Mouse (Mus musculus): ENCODE measurements around the gene Entpd8. TPM values are rescaled to one million over a fixed set of nuclear protein-coding genes. Genes with fewer than 3 reads are reported as not detected.

Gene Entpd8
- polyA plus RNA-seq (2012; fragmentation: generic; extraction: Trizol), result not detected
- long read RNA-seq, experiment 1, result 0 reads
- long read RNA-seq, experiment 2, result 0 reads

DNA sequence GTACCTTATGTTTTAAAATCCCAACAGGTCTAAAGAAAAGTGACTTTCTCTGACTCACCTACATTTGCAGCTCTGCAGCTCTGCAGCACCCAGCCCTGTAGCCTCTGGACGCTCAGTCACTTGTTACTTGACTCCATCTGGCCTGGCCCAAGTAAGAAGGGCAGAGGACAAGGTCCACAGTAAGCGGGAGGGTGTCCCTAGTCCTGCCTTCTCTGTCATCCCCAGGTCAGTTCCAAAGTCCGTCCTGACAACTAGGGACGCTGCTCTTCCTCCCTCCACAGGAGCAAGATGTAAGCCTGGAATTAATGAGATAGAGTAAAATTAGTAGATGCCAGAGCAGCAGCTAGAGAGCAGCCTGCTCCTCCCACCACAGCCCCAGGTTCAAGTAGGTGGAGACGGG, at the start of gene Entpd8:
Gene Entpd8 (plus strand): TSS at position 229 of the 400 bp plus-strand sequence.
- H3K27me3 ChIP-seq (ENCODE audit: control insufficient read depth, insufficient read depth, insufficient read length), result peaks cover 61% of the 10 kb centered on the region
- no peak within 1 kb of the TSS for H3K4me3 ChIP-seq (ENCODE audit: insufficient read depth, poor library complexity, severe bottlenecking)
- H3K36me3 ChIP-seq (ENCODE audit: control insufficient read depth, insufficient read depth), result no peaks in the 10 kb centered on the region
- no peak within 1 kb of the TSS for H3ac ChIP-seq (ENCODE audit: control insufficient read depth, insufficient read length, low read depth)
- no peak for TF ChIP-seq FOSL1 (IDR thresholded peaks at IDR 0.05; ENCODE audit: insufficient read depth, low read length, poor library complexity, severe bottlenecking)
- TF ChIP-seq CEBPB (IDR thresholded peaks at IDR 0.05; ENCODE audit: low read depth), result no peak
- no peak for TF ChIP-seq CTCF (IDR thresholded peaks at IDR 0.05; ENCODE audit: control insufficient read depth, insufficient read depth, insufficient read length)
- TF ChIP-seq MAX (IDR thresholded peaks at IDR 0.05), result no peak
- no peak for TF ChIP-seq USF1 (IDR thresholded peaks at IDR 0.05; ENCODE audit: low read depth)
- no peak for TF ChIP-seq MYOD1 (IDR thresholded peaks at IDR 0.05; ENCODE audit: control insufficient read depth, insufficient read length, low read depth)
- TF ChIP-seq MYOG (IDR thresholded peaks at IDR 0.05; ENCODE audit: control insufficient read depth, extremely low read depth, insufficient read length), result no peak
- H3K79me3 ChIP-seq (ENCODE audit: low read depth), result no peaks in the 10 kb centered on the region
- no peaks in the 10 kb centered on the region for H3K79me2 ChIP-seq (ENCODE audit: control insufficient read depth, insufficient read depth)

DNA sequence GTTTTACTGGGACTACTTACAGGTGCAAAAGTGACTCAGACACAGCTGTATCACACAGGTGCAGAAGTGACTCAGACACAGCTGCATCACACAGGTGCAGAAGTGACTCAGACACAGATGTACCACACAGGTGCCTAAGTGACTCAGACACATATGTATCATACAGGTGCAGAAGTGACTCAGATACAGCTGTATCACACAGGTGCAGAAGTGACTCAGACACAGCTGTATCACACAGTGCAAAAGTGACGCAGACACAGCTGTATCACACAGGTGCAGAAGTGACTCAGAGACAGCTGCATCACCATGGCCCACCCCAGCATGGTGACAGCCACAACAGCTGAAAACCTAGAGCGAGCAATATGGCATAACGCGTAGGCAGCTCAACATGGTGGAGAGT, 45.1 kb upstream of the Entpd8 start:
- Histone ChIP-seq H3ac (ENCODE audit: control insufficient read depth, insufficient read length, low read depth) (no peak overlapping the region), H3K79me3 (ENCODE audit: low read depth) (no peaks in the 10 kb centered on the region), H3K79me2 (ENCODE audit: control insufficient read depth, insufficient read depth) (no peaks in the 10 kb centered on the region), H3K4me3 (ENCODE audit: insufficient read depth, poor library complexity, severe bottlenecking) (no peak overlapping the region), H3K36me3 (ENCODE audit: control insufficient read depth, insufficient read depth) (no peaks in the 10 kb centered on the region), H3K27me3 (ENCODE audit: control insufficient read depth, insufficient read depth, insufficient read length) (no peaks in the 10 kb centered on the region)
- TF ChIP-seq MYOD1 (IDR thresholded peaks at IDR 0.05; ENCODE audit: control insufficient read depth, insufficient read length, low read depth), result peak; percentile 79
- TF ChIP-seq MYOG (IDR thresholded peaks at IDR 0.05; ENCODE audit: control insufficient read depth, extremely low read depth, insufficient read length), result no peak

DNA sequence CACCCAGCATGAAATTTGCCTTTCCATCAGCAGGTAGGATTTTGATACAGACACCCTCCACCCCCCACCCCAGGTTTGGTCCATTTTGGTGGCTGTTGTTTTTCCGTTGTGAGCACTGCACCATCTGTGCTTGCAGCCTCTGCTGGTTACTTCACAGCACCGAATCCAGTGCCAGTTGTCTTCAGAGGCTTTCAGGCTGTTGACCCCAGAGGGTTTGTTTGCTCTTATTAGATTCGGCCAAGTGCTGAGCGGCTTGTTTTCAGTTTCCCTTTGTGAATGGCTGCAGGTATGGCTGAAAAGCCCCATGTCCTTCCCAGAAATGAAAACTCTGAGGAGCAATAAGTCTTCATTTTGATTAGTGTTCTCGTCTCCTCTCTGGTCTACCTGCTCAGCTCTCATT, 40.0 kb upstream of the Entpd8 start:
- Histone ChIP-seq H3K4me3 (ENCODE audit: insufficient read depth, poor library complexity, severe bottlenecking) (no peak overlapping the region), H3K79me2 (ENCODE audit: control insufficient read depth, insufficient read depth) (no peaks in the 10 kb centered on the region), H3K27me3 (ENCODE audit: control insufficient read depth, insufficient read depth, insufficient read length) (no peaks in the 10 kb centered on the region), H3K36me3 (ENCODE audit: control insufficient read depth, insufficient read depth) (no peaks in the 10 kb centered on the region), H3ac (ENCODE audit: control insufficient read depth, insufficient read length, low read depth) (no peak overlapping the region), H3K79me3 (ENCODE audit: low read depth) (no peaks in the 10 kb centered on the region)
- no peak for TF ChIP-seq MYOD1 (IDR thresholded peaks at IDR 0.05; ENCODE audit: control insufficient read depth, insufficient read length, low read depth)
- TF ChIP-seq MAX (IDR thresholded peaks at IDR 0.05), result no peak
- TF ChIP-seq USF1 (IDR thresholded peaks at IDR 0.05; ENCODE audit: low read depth), result no peak
- no peak for TF ChIP-seq MYOG (IDR thresholded peaks at IDR 0.05; ENCODE audit: control insufficient read depth, extremely low read depth, insufficient read length)
- no peak for TF ChIP-seq CTCF (IDR thresholded peaks at IDR 0.05; ENCODE audit: control insufficient read depth, insufficient read depth, insufficient read length)
- TF ChIP-seq CEBPB (IDR thresholded peaks at IDR 0.05; ENCODE audit: low read depth), result no peak

DNA sequence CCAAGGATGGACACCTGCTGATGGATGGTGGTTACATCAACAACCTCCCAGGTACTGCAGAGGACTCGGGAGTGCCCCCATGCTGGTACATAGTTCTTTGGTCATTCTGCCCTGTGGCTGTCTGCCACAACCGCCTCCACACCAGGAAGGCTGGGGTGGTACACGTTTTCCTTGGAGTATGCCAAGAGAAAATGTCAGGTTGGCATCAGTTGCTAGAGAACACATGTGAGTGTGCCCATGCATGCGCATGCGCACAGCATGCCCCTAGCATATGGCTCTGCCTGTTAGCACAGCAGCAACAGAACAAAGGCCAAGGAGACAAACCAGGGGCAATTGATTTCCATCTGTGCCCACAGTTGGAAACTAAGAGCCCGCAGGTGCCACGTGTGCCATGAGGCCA, 29.2 kb upstream of the Entpd8 start:
- H3K79me3 ChIP-seq (ENCODE audit: low read depth), result no peaks in the 10 kb centered on the region
- H3ac ChIP-seq (ENCODE audit: control insufficient read depth, insufficient read length, low read depth), result no peak overlapping the region
- H3K79me2 ChIP-seq (ENCODE audit: control insufficient read depth, insufficient read depth), result peaks cover 13% of the 10 kb centered on the region
- TF ChIP-seq MYOD1 (IDR thresholded peaks at IDR 0.05; ENCODE audit: control insufficient read depth, insufficient read length, low read depth) (no peak), MAX (IDR thresholded peaks at IDR 0.05) (no peak), USF1 (IDR thresholded peaks at IDR 0.05; ENCODE audit: low read depth) (no peak), CEBPB (IDR thresholded peaks at IDR 0.05; ENCODE audit: low read depth) (no peak), CTCF (IDR thresholded peaks at IDR 0.05; ENCODE audit: control insufficient read depth, insufficient read depth, insufficient read length) (no peak), MYOG (IDR thresholded peaks at IDR 0.05; ENCODE audit: control insufficient read depth, extremely low read depth, insufficient read length) (no peak), FOSL1 (IDR thresholded peaks at IDR 0.05; ENCODE audit: insufficient read depth, low read length, poor library complexity, severe bottlenecking) (no peak)
- no peaks in the 10 kb centered on the region for H3K36me3 ChIP-seq (ENCODE audit: control insufficient read depth, insufficient read depth)
- no peak overlapping the region for H3K4me3 ChIP-seq (ENCODE audit: insufficient read depth, poor library complexity, severe bottlenecking)
- no peaks in the 10 kb centered on the region for H3K27me3 ChIP-seq (ENCODE audit: control insufficient read depth, insufficient read depth, insufficient read length)

DNA sequence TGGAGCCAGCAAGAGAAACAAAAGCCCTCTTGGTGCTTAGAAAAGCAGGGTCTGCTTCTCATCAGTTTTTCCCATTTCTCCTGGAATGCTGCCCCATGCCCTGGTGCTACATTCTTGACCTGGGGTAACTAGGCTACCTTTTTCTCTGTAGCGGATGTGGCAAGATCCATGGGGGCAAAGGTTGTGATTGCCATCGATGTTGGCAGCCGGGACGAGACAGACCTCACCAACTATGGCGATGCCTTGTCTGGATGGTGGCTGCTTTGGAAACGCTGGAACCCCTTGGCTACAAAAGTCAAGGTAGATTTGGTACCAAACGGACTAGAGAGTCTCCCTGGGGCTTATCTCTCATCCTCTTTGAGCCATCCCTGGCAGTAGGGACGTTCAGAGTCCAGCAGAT, 28.7 kb upstream of the Entpd8 start:
- Histone ChIP-seq H3ac (ENCODE audit: control insufficient read depth, insufficient read length, low read depth) (no peak overlapping the region), H3K79me3 (ENCODE audit: low read depth) (no peaks in the 10 kb centered on the region)

DNA sequence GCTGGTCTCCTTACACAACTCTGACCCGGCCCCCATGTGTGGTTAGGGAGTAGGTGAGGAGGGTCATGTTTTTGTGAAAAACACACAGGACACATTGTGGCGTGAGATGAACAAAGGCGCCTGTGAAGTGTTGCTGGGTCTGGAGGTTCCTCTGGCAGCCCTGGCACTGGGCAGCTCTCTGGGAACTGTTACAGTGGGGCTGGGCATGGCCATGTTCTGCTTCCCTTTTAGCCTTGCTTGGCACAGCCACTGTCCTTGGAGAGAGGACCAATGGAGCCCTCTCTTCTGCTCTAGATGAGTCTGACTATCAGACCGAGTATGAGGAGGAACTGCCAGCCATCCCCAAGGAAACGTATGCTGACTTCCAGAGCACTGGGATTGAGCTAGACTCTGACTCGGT, 27.0 kb upstream of the Entpd8 start:
- no peak overlapping the region for H3K4me3 ChIP-seq (ENCODE audit: insufficient read depth, poor library complexity, severe bottlenecking)
- H3K27me3 ChIP-seq (ENCODE audit: control insufficient read depth, insufficient read depth, insufficient read length), result no peaks in the 10 kb centered on the region
- no peak for TF ChIP-seq MYOD1 (IDR thresholded peaks at IDR 0.05; ENCODE audit: control insufficient read depth, insufficient read length, low read depth)
- no peak for TF ChIP-seq USF1 (IDR thresholded peaks at IDR 0.05; ENCODE audit: low read depth)
- no peak for TF ChIP-seq CEBPB (IDR thresholded peaks at IDR 0.05; ENCODE audit: low read depth)
- no peak for TF ChIP-seq FOSL1 (IDR thresholded peaks at IDR 0.05; ENCODE audit: insufficient read depth, low read length, poor library complexity, severe bottlenecking)
- TF ChIP-seq MAX (IDR thresholded peaks at IDR 0.05), result no peak
- no peak for TF ChIP-seq CTCF (IDR thresholded peaks at IDR 0.05; ENCODE audit: control insufficient read depth, insufficient read depth, insufficient read length)
- TF ChIP-seq MYOG (IDR thresholded peaks at IDR 0.05; ENCODE audit: control insufficient read depth, extremely low read depth, insufficient read length), result no peak
- H3K36me3 ChIP-seq (ENCODE audit: control insufficient read depth, insufficient read depth), result no peaks in the 10 kb centered on the region
- no peak overlapping the region for H3ac ChIP-seq (ENCODE audit: control insufficient read depth, insufficient read length, low read depth)
- no peaks in the 10 kb centered on the region for H3K79me3 ChIP-seq (ENCODE audit: low read depth)
- peaks cover 19% of the 10 kb centered on the region for H3K79me2 ChIP-seq (ENCODE audit: control insufficient read depth, insufficient read depth)

More for the DNA sequence above, 28.7 kb upstream of the Entpd8 start:
- Histone ChIP-seq H3K4me3 (ENCODE audit: insufficient read depth, poor library complexity, severe bottlenecking) (no peak overlapping the region), H3K79me2 (ENCODE audit: control insufficient read depth, insufficient read depth) (peaks cover 18% of the 10 kb centered on the region), H3K27me3 (ENCODE audit: control insufficient read depth, insufficient read depth, insufficient read length) (no peaks in the 10 kb centered on the region), H3K36me3 (ENCODE audit: control insufficient read depth, insufficient read depth) (no peaks in the 10 kb centered on the region)
- TF ChIP-seq CTCF (IDR thresholded peaks at IDR 0.05; ENCODE audit: control insufficient read depth, insufficient read depth, insufficient read length), result no peak
- no peak for TF ChIP-seq FOSL1 (IDR thresholded peaks at IDR 0.05; ENCODE audit: insufficient read depth, low read length, poor library complexity, severe bottlenecking)
- TF ChIP-seq MYOD1 (IDR thresholded peaks at IDR 0.05; ENCODE audit: control insufficient read depth, insufficient read length, low read depth), result no peak
- TF ChIP-seq CEBPB (IDR thresholded peaks at IDR 0.05; ENCODE audit: low read depth), result no peak
